8 mouse cellular contexts compared by ENCODE assay signal in the genomic region with DNA sequence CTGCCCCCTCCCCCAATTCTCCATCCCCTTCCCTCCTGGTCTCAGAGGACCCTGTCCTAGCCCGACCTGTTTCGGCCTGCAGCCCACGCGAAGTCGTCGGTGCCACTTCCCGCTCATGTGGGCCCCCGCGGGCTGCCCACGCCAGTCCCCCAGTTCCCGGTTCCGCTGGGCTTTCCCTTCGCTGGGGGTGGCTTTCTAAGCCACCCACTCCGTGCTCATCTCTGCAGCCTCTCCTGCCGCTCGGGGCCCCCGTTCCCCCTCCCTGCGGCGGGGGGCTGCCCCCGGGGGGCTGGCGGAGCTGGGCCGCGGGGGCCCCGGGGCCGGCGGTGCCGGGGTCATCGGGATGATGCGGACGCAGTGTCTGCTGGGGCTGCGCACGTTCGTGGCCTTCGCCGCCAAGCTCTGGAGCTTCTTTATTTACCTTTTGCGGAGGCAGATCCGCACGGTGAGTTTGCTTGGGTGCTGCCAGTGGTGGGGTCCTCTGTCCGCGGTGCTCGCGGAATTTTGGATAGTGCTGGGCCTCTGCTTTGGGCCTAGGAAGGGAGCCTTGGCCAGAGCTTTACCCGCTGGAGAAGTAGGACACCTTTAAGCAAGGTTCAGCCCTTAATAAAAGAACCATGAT. TPM values are rescaled to one million over a fixed set of nuclear protein-coding genes. Genes with fewer than 3 reads are reported as not detected.
A peak's percentile ranks its signal among the peaks of the same experiment; 100 is the strongest.
DNase-seq lines count a peak whose midpoint lies in the region; ATAC-seq and TF ChIP-seq lines count a peak whose summit lies in the region.

Gene Ctdnep1, plus strand, starts transcription at position 16 of the 622 bp plus-strand sequence.

- peak within 1 kb of the TSS; percentile 90 for H3K4me2 ChIP-seq in midbrain, postnatal 0 days (ENCODE audit: low read depth, low read length, poor library complexity, severe bottlenecking)

- no peaks in the 10 kb centered on the region for H3K9me3 ChIP-seq in forebrain, embryonic 10.5 days
- no peaks in the 10 kb centered on the region for H3K9me3 ChIP-seq in limb, embryonic 10.5 days (replicated peaks)
- H3K9me3 ChIP-seq in midbrain, postnatal 0 days (ENCODE audit: low read length) = no peaks in the 10 kb centered on the region

- peaks cover 64% of the 10 kb centered on the region for H3K36me3 ChIP-seq in forebrain, embryonic 10.5 days (replicated peaks)
- H3K36me3 ChIP-seq in limb, embryonic 10.5 days = peaks cover 61% of the 10 kb centered on the region
- H3K36me3 ChIP-seq in midbrain, postnatal 0 days (ENCODE audit: insufficient read depth, low read length) = peaks cover 16% of the 10 kb centered on the region

- ATAC-seq in activated CD4-positive, CD25-positive, alpha-beta regulatory T cell, adult 4 months = peak; percentile 35
- no peak; the same call in 1 of the 2 replicates for ATAC-seq in midbrain, postnatal 0 days (ENCODE audit: low FRiP score)

- intact Hi-C loops in left cerebral cortex, adult 2 months (cut with DNase I) = loop anchor here (1.0 to 2.0 kb wide), 4 partner anchors 14 to 222 kb away; partner anchors contain the start of genes Eif5a, Phf23 and Ybx2
- intact Hi-C loops in heart, postnatal 25 days (cut with DNase I) = loop anchor here (2.0 kb wide), 1 partner anchor 16 kb away; no protein-coding TSS in a partner anchor

- H3K27me3 ChIP-seq in forebrain, embryonic 10.5 days (ENCODE audit: poor library complexity, severe bottlenecking) = no peaks in the 10 kb centered on the region
- H3K27me3 ChIP-seq in limb, embryonic 10.5 days (ENCODE audit: low read depth, poor library complexity, severe bottlenecking) = no peaks in the 10 kb centered on the region
- no peaks in the 10 kb centered on the region for H3K27me3 ChIP-seq in midbrain, postnatal 0 days (ENCODE audit: insufficient read depth, low read length)

- no peak for TF ChIP-seq CTCF in left cerebral cortex, adult 2 months (IDR thresholded peaks at IDR 0.05)
- no peak for TF ChIP-seq CTCF in midbrain, postnatal 0 days (IDR thresholded peaks at IDR 0.05)

- WGBS in forebrain, embryonic 10.5 days = under 1% methylated on average over 43 of the region's 43 CpGs
- under 1% methylated on average over 43 of the region's 43 CpGs for WGBS in limb, embryonic 10.5 days
- WGBS in midbrain, postnatal 0 days = 0% methylated on average over 36 of the region's 43 CpGs

- peak within 1 kb of the TSS; percentile 87 for H3K9ac ChIP-seq in midbrain, postnatal 0 days (replicated peaks; ENCODE audit: low read length, poor library complexity, severe bottlenecking)

- DNase-seq in left cerebral cortex, adult 2 months (ENCODE audit: extremely low spot score in 1 of 2, low spot score in 2 of 2) = peak in 1 of 2 experiments; percentile 43
- DNase-seq in left cerebral cortex, adult 9 months (ENCODE audit: low spot score in 2 of 2) = no peak
- DNase-seq in forebrain, embryonic 10.5 days (ENCODE audit: extremely low spot score, low spot score) = peak; percentile 44
- DNase-seq in heart, postnatal 25 days (ENCODE audit: low spot score) = no peak
- DNase-seq in limb, embryonic 10.5 days (ENCODE audit: low spot score) = no peak
- DNase-seq in midbrain, postnatal 0 days (ENCODE audit: low spot score) = no peak
- DNase-seq in yolk sac, embryonic 10.5 days (ENCODE audit: low spot score) = no peak

- H3K27ac ChIP-seq in left cerebral cortex, adult 2 months = peak within 1 kb of the TSS; percentile 95
- H3K27ac ChIP-seq in forebrain, embryonic 10.5 days = peak within 1 kb of the TSS; percentile 99
- H3K27ac ChIP-seq in limb, embryonic 10.5 days = peak within 1 kb of the TSS; percentile 98
- H3K27ac ChIP-seq in midbrain, postnatal 0 days (ENCODE audit: low read depth, low read length) = peak within 1 kb of the TSS; percentile 97

- peak within 1 kb of the TSS; percentile 61 for H3K4me3 ChIP-seq in left cerebral cortex, adult 2 months
- peak within 1 kb of the TSS; percentile 99 for H3K4me3 ChIP-seq in forebrain, embryonic 10.5 days
- peak within 1 kb of the TSS; percentile 98 for H3K4me3 ChIP-seq in limb, embryonic 10.5 days
- peak within 1 kb of the TSS; percentile 89 for H3K4me3 ChIP-seq in midbrain, postnatal 0 days (ENCODE audit: low read depth, low read length)

- H3K4me1 ChIP-seq in forebrain, embryonic 10.5 days = peaks cover 38% of the 10 kb centered on the region
- peaks cover 26% of the 10 kb centered on the region for H3K4me1 ChIP-seq in limb, embryonic 10.5 days
- peaks cover 17% of the 10 kb centered on the region for H3K4me1 ChIP-seq in midbrain, postnatal 0 days (ENCODE audit: insufficient read depth, low read length)

RNA-seq across cellular contexts. Expression of gene Ctdnep1, which starts in this region (rescaled TPM):
- total RNA-seq in left cerebral cortex, adult 2 months (2021) = 100 to 1,000 TPM; 116 to 124 TPM
- 10 to 100 TPM; 21.4 to 24.8 TPM for polyA plus RNA-seq in activated CD4-positive, CD25-positive, alpha-beta regulatory T cell, adult 4 months (2017; shearing (Covaris generic))
- polyA plus RNA-seq in forebrain, embryonic 10.5 days (2016; fragmentation: Nextera tagmentation; extraction: Ambion mirVana) = 21.5 and 23.4 TPM in 2 replicates
- total RNA-seq in heart, postnatal 25 days (2021) = 100 to 1,000 TPM; 149 to 180 TPM
- 22.2 and 24.8 TPM in 2 replicates for polyA plus RNA-seq in limb, embryonic 10.5 days (2016; fragmentation: Nextera tagmentation; extraction: Ambion mirVana)
- 39.6 and 42.9 TPM in 2 replicates for total RNA-seq in midbrain, postnatal 0 days (2014; rRNA removed)
- polyA plus RNA-seq in midbrain, postnatal 0 days (2015; fragmentation: Nextera tagmentation; extraction: Ambion mirVana) = 22.3 and 24.1 TPM in 2 replicates
